Mouse (Mus musculus): ENCODE measurements around the gene Plcxd3.
"Not testable (repeated sequence)": the region's sequence is repeated elsewhere in the genome, so short reads cannot be mapped to it uniquely, and the experiment has no call there.

Plcxd3 gene

DNA sequence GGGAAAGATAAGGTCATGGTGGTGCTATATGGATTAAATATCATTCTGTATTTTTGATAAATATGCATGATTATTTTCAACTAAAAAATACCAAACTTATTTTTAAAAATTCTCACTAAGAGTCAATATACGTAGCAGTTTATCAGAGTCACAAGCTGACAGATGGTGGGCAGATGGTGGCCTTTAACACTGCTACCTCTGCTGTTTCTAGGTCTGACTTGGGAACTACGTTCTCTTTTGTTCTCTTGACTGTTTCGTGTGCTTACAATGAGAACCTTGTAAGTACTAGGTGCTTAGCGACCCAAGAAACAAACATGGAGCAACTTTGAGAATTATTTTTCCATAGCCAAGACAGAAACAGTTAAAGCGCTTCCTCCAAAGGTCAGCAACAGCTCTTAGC is 183.8 kb downstream of the Plcxd3 start:
- no peak for DNase-seq (ENCODE audit: low spot score)

DNA sequence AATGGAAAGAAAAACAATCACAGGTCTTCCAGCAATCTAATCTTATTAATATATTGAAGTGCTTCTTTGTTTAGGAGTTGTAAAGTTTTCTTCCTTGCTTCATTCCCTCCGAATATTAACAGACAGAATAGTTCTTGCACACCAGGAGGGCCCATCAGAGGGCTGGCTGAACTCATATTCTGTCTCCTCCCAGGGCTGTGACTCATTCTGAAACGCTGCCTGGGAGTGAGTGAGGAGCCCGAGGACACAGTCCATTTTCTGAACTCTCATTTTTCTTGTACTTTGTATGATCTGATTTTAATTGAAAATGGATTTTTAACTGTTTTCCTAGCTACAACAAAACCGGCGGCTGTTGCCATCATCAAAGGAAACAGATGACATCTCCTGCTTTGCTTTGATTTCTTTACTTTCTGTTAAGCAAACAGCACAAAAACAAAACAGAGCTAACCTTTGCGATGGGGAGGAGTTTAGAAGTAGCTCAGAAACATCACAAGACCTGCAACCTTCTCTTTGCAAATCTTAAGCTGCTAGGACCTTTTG is 186.2 kb downstream of the Plcxd3 start:
- DNase-seq (ENCODE audit: low spot score) = no peak

DNA sequence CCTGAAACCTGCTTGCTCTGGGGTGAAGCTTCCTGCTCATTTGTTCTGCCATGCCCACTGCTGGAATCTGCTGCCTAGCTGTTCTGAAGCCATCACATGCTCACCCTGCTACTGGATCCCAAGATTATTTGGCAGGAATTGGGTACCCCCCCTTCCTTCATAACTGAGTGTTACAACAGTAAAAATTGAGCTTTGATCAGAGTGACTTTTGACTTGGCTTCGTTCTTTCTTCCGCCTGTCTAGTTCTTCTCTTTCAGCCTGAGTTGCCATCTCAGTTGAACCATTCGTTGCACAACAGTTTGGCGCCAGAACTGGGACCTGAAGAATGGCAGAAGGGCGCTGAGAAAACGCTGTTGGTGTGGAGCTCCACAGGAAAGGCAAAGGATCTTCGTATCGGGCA is 220.2 kb downstream of the Plcxd3 start:
- not testable (repeated sequence) for DNase-seq (ENCODE audit: low spot score)

DNA sequence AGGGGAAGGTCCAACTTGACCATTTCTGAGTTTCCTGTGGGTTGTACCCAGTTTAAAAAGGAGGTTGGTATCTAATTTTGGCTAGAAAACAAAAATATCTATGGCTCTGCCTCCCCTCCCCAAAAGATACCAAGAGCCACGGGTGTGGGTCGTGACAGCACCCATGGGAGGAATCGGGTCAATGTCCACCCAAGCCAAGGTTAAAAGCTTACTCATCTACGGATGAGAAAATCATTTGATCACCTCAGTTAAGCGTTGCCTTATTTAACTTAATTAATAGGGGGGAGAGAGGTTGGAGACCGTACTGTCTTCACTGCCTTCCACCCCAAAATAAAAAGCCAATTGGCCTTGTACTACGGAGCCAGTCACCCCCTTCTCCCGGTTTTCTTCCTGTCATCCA is 223.4 kb downstream of the Plcxd3 start:
- not testable (repeated sequence) for DNase-seq (ENCODE audit: low spot score)

DNA sequence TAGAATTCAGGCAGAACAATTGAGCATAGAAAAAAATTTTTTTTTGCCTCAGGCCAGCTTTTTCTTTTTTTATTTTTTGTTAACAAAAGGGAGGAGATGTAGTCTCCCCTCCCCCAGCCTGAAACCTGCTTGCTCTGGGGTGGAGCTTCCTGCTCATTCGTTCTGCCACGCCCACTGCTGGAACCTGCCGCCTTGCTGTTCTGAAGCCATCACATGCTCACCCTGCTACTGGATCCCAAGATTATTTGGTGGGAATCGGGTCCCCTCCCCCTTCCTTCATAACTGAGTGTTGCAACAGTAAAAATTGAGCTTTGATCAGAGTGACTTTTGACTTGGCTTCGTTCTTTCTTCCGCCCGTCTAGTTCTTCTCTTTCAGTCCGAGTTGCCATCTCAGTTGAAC is 224.0 kb downstream of the Plcxd3 start:
- not testable (repeated sequence) for DNase-seq (ENCODE audit: low spot score)

DNA sequence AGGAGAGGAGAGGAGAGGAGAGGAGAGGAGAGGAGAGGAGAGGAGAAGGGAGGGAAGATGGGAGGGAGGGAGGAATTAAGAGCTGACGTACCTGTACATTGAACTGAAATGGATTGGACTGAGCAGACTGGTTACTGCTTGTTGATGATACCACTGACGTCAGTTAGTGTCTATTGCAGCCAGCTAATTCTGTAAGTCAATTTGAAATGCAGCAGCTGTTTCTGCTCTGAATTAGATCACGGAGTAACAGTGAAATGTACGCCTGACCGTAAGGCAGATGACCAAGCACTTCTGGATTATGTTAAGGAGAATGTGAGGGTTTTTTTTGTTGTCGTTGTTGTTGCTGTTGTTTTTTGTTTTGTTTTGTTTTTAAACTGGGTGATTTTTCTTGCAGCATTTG is 230.3 kb downstream of the Plcxd3 start:
- DNase-seq (ENCODE audit: low spot score) = no peak

All from left cerebral cortex, adult 11 months (tissue).